Mouse (Mus musculus): Measurements from ENCODE around the gene Tspan4. TPM values are rescaled to one million over a fixed set of nuclear protein-coding genes. Genes with fewer than 3 reads are reported as not detected.
A peak's percentile ranks its signal among the peaks of the same experiment; 100 is the strongest.

Tspan4 gene
- polyA plus RNA-seq, 1 experiment from 2014 or later: 18.0 TPM

DNA sequence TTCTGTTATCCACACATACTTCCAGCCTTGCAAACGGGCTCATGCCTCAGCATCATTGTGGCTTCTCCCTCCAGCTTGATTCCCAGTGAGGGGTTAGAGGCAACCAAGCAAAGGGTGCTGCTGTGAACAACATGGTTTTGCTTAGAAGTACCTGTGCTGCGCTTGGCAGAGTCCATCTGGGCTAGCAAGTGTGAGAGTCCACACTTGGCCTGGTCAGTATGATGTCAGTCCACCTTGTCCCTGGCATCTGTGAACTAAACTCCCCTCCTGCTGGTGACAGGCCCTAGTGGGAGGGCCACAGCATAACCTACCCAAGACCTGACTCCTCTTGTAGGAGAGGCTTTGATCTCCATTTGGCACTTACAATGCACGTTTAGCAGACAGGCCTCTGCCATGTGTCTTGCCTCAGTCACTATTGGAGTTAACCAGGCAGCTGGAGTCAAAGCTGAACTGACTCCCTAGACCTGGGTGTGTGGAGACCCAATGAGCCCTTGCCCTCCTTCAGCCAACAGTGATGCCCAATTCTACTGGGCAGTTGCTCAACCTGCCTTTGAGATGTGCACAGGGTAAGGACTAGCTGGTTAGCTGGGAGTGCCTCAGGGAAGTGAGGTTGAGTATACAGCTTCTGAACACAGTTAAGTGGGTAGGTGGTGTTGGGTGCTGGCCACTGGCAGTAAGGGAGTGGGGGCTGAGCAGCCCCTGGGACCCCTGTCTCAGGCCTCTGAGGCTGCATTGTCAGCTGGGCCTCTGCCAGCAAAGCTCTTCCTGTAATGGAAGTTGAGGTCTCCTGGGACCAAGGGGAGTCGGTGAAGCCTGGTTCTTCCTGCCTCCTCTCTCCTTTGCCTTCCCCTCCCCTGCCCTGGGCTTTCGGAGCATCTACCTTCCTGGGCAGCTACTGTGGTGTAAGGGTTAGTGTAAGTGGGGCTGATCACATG lies 9.4 kb downstream of the Tspan4 start:
- Histone ChIP-seq H3K27ac (no peak overlapping the region), H3K27me3 (peaks cover 18% of the 10 kb centered on the region), H3K4me3 (no peak overlapping the region), H3K9me3 (replicated peaks) (no peaks in the 10 kb centered on the region), H3K9ac (no peak overlapping the region), H3K4me2 (no peak overlapping the region), H3K4me1 (peaks cover 25% of the 10 kb centered on the region), H3K36me3 (ENCODE audit: poor library complexity, severe bottlenecking) (no peaks in the 10 kb centered on the region)
- ATAC-seq: no peak
- WGBS: 86% methylated on average over 4 of the region's 5 CpGs

GRCm38 (mm10) chr7:141485186-141485585 lies 10.1 kb downstream of the Tspan4 start:
- peaks cover 25% of the 10 kb centered on the region for H3K4me1 ChIP-seq
- WGBS: 80% methylated on average over 2 of the region's 2 CpGs
- no peak overlapping the region for H3K4me3 ChIP-seq

GRCm38 (mm10) chr7:141485606-141486005 lies 10.6 kb downstream of the Tspan4 start:
- ATAC-seq: no peak
- Histone ChIP-seq H3K27ac (no peak overlapping the region), H3K9me3 (replicated peaks) (no peaks in the 10 kb centered on the region), H3K4me3 (no peak overlapping the region), H3K27me3 (peaks cover 18% of the 10 kb centered on the region), H3K4me1 (peaks cover 25% of the 10 kb centered on the region), H3K36me3 (ENCODE audit: poor library complexity, severe bottlenecking) (no peaks in the 10 kb centered on the region), H3K4me2 (no peak overlapping the region), H3K9ac (0 out of 2 replicates have a peak overlapping the region, but pooled peaks have one; percentile 2)
- 89% methylated on average over 2 of the region's 2 CpGs for WGBS

More at GRCm38 (mm10) chr7:141485186-141485585, 10.1 kb downstream of the Tspan4 start:
- no peak overlapping the region for H3K27ac ChIP-seq
- ATAC-seq: no peak
- no peak overlapping the region for H3K4me2 ChIP-seq
- 0 out of 2 replicates have a peak overlapping the region, but pooled peaks have one; percentile 2 for H3K9ac ChIP-seq
- H3K36me3 ChIP-seq (ENCODE audit: poor library complexity, severe bottlenecking): no peaks in the 10 kb centered on the region
- H3K27me3 ChIP-seq: peaks cover 18% of the 10 kb centered on the region
- H3K9me3 ChIP-seq (replicated peaks): no peaks in the 10 kb centered on the region

- Histone ChIP-seq H3K4me1 (peaks cover 19% of the 10 kb centered on the region), H3K9me3 (replicated peaks) (no peaks in the 10 kb centered on the region), H3K4me3 (no peak overlapping the region), H3K27ac (no peak overlapping the region), H3K27me3 (peaks cover 18% of the 10 kb centered on the region), H3K9ac (no peak overlapping the region), H3K4me2 (no peak overlapping the region), H3K36me3 (ENCODE audit: poor library complexity, severe bottlenecking) (no peaks in the 10 kb centered on the region)
- ATAC-seq: no peak
- WGBS: 84% methylated on average over 1 of the region's 1 CpGs
Observed at GRCm38 (mm10) chr7:141486239-141486638, 11.2 kb downstream of the Tspan4 start.

- peaks cover 12% of the 10 kb centered on the region for H3K4me1 ChIP-seq
- no peak for ATAC-seq
- no peak overlapping the region for H3K9ac ChIP-seq
- H3K9me3 ChIP-seq (replicated peaks): no peaks in the 10 kb centered on the region
- WGBS: 90% methylated on average over 7 of the region's 7 CpGs
- 0 out of 2 replicates have a peak, but pooled peaks cover 8% of the 10 kb centered on the region for H3K36me3 ChIP-seq (ENCODE audit: poor library complexity, severe bottlenecking)
- H3K27ac ChIP-seq: no peak overlapping the region
- H3K4me3 ChIP-seq: no peak overlapping the region
- peaks cover 14% of the 10 kb centered on the region for H3K27me3 ChIP-seq
- H3K4me2 ChIP-seq: no peak overlapping the region
Observed at GRCm38 (mm10) chr7:141487141-141487540, 12.1 kb downstream of the Tspan4 start.

- no peaks in the 10 kb centered on the region for H3K4me1 ChIP-seq
- no peak overlapping the region for H3K4me2 ChIP-seq
- H3K36me3 ChIP-seq (ENCODE audit: poor library complexity, severe bottlenecking): peaks cover 34% of the 10 kb centered on the region
- no peaks in the 10 kb centered on the region for H3K9me3 ChIP-seq (replicated peaks)
- WGBS: 83% methylated on average over 2 of the region's 2 CpGs
- H3K27me3 ChIP-seq: no peaks in the 10 kb centered on the region
- H3K27ac ChIP-seq: no peak overlapping the region
- no peak for ATAC-seq
- no peak overlapping the region for H3K4me3 ChIP-seq
- H3K9ac ChIP-seq: no peak overlapping the region
Observed at GRCm38 (mm10) chr7:141491151-141491550, 16.1 kb downstream of the Tspan4 start.

GRCm38 (mm10) chr7:141492738-141493137 lies 17.7 kb downstream of the Tspan4 start:
- ATAC-seq: no peak
- Histone ChIP-seq H3K4me2 (no peak overlapping the region), H3K4me3 (no peak overlapping the region), H3K36me3 (ENCODE audit: poor library complexity, severe bottlenecking) (peaks cover 34% of the 10 kb centered on the region), H3K27me3 (no peaks in the 10 kb centered on the region), H3K9ac (no peak overlapping the region), H3K9me3 (replicated peaks) (no peaks in the 10 kb centered on the region), H3K27ac (no peak overlapping the region), H3K4me1 (no peaks in the 10 kb centered on the region)
- WGBS: 84% methylated on average over 5 of the region's 5 CpGs

DNA sequence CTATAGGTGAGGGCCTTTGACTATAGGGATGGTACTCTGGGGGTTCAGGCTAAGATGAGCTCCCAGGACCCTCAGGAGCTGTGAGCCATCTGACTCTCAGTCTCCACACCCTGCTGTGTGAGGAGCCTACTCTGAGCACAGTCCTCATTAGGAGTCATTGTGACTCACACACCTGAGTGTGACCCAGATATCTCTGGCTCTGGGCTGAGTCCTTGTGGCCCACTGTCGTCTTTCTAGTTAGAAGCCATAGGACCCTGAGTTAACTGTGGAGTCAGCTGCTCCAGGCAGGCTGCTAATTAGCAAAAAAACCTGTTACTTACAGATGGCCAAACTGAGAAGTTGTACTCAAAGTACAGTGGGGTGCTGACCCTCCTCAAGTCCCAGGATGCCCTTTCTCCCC lies 18.7 kb downstream of the Tspan4 start:
- ATAC-seq: no peak
- WGBS: 77% methylated on average over 1 of the region's 1 CpGs
- H3K4me3 ChIP-seq: no peak overlapping the region
- H3K27ac ChIP-seq: no peak overlapping the region
- peaks cover 34% of the 10 kb centered on the region for H3K36me3 ChIP-seq (ENCODE audit: poor library complexity, severe bottlenecking)
- no peaks in the 10 kb centered on the region for H3K27me3 ChIP-seq
- H3K4me1 ChIP-seq: no peaks in the 10 kb centered on the region
- no peak overlapping the region for H3K9ac ChIP-seq
- no peaks in the 10 kb centered on the region for H3K9me3 ChIP-seq (replicated peaks)
- H3K4me2 ChIP-seq: no peak overlapping the region

GRCm38 (mm10) chr7:141495379-141495778 lies 20.3 kb downstream of the Tspan4 start:
- Histone ChIP-seq H3K4me2 (no peak overlapping the region), H3K4me3 (no peak overlapping the region), H3K4me1 (no peaks in the 10 kb centered on the region), H3K36me3 (ENCODE audit: poor library complexity, severe bottlenecking) (peaks cover 46% of the 10 kb centered on the region), H3K27ac (no peak overlapping the region), H3K27me3 (no peaks in the 10 kb centered on the region), H3K9ac (no peak overlapping the region), H3K9me3 (replicated peaks) (no peaks in the 10 kb centered on the region)
- no peak for ATAC-seq
- WGBS: 86% methylated on average over 2 of the region's 2 CpGs

DNA sequence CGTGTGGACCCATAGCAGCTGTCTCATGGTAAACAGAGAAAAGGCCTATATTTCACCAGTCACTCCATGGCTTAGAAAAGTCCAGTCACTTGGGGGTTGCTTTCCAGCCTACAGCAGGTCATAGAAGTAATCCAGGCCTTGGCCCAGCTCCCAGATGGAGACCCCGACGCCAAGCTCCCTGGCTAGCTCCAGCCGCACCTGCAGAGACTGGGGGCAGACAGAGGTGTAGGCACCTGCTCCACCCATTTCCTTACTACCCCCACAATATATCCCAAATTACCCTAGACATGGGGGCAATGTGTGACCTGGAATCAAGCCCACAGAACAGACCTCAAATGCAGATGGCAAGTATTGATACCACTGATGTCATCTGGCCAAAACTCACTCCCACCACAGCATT lies 20.9 kb downstream of the Tspan4 start:
- Histone ChIP-seq H3K4me1 (no peaks in the 10 kb centered on the region), H3K9me3 (replicated peaks) (no peaks in the 10 kb centered on the region), H3K9ac (no peak overlapping the region), H3K36me3 (ENCODE audit: poor library complexity, severe bottlenecking) (peaks cover 48% of the 10 kb centered on the region), H3K27me3 (no peaks in the 10 kb centered on the region), H3K4me3 (no peak overlapping the region), H3K4me2 (no peak overlapping the region), H3K27ac (no peak overlapping the region)
- WGBS: 89% methylated on average over 4 of the region's 4 CpGs
- ATAC-seq: no peak

- H3K36me3 ChIP-seq (ENCODE audit: poor library complexity, severe bottlenecking): peaks cover 46% of the 10 kb centered on the region
- 99% methylated on average over 3 of the region's 3 CpGs for WGBS
- ATAC-seq: no peak
- H3K27ac ChIP-seq: no peak overlapping the region
- no peaks in the 10 kb centered on the region for H3K4me1 ChIP-seq
- H3K4me2 ChIP-seq: no peak overlapping the region
- H3K9me3 ChIP-seq (replicated peaks): no peaks in the 10 kb centered on the region
- no peak overlapping the region for H3K4me3 ChIP-seq
- H3K9ac ChIP-seq: no peak overlapping the region
- H3K27me3 ChIP-seq: no peaks in the 10 kb centered on the region
Observed at GRCm38 (mm10) chr7:141497600-141497999, 22.6 kb downstream of the Tspan4 start.

- peaks cover 30% of the 10 kb centered on the region for H3K36me3 ChIP-seq (ENCODE audit: poor library complexity, severe bottlenecking)
- H3K4me1 ChIP-seq: no peaks in the 10 kb centered on the region
- no peak for ATAC-seq
- 88% methylated on average over 7 of the region's 7 CpGs for WGBS
- H3K27me3 ChIP-seq: no peaks in the 10 kb centered on the region
- no peak overlapping the region for H3K4me2 ChIP-seq
- H3K4me3 ChIP-seq: no peak overlapping the region; the same call in 1 of the 2 replicates
- H3K9me3 ChIP-seq (replicated peaks): no peaks in the 10 kb centered on the region
- no peak overlapping the region for H3K9ac ChIP-seq
- H3K27ac ChIP-seq: no peak overlapping the region
Observed at GRCm38 (mm10) chr7:141501820-141502555, 26.9 kb downstream of the Tspan4 start.

All from forebrain, embryonic 13.5 days (tissue).